Mouse (Mus musculus) bone marrow, adult 2 months (tissue): Measurements from ENCODE around the gene Rragd. TPM values are rescaled to one million over a fixed set of nuclear protein-coding genes. Genes with fewer than 3 reads are reported as not detected.
"Not testable (repeated sequence)": the region's sequence is repeated elsewhere in the genome, so short reads cannot be mapped to it uniquely, and the experiment has no call there.

Experiments
- H3K27ac ChIP-seq: fragments of 200-500 bp; 2 replicates; pipeline ENCODE4 v1.5.1; 2012; ENCODE audit warnings: low read depth, mild to moderate bottlenecking, control low read depth, inconsistent platforms, low read length; ENCODE audit not compliant: control insufficient read depth, poor library complexity, insufficient read depth
- H3K4me1 ChIP-seq: fragments of 200-500 bp; 2 replicates; pipeline ENCODE4 v1.6.1; 2011; ENCODE audit warnings: low read length; ENCODE audit not compliant: control insufficient read depth, insufficient read depth
- H3K4me3 ChIP-seq: fragments of 200-500 bp; replicated peaks from 2 replicates; pipeline ENCODE3; 2011; ENCODE audit warnings: mild to moderate bottlenecking, low read depth, low read length, control low read depth; ENCODE audit not compliant: control insufficient read depth
- CTCF ChIP-seq: fragments of 200-500 bp; IDR thresholded peaks from 2 replicates; pipeline ENCODE4 v1.5.1; 2011; ENCODE audit warnings: low read length, control low read depth; ENCODE audit not compliant: control insufficient read depth, insufficient read depth
- POLR2A ChIP-seq: fragments of 200-500 bp; IDR thresholded peaks from 2 replicates; pipeline ENCODE4 v1.6.1; 2011; ENCODE audit warnings: low read depth, mild to moderate bottlenecking, control low read depth, low read length, borderline replicate concordance; ENCODE audit not compliant: control insufficient read depth
- WGBS: fragments of 180-500 bp; shearing (Covaris S2); methylation state at CpG from one replicate; pipeline ENCODE4 v1.1.7; 2018; 5-methylcytosine and 5-hydroxymethylcytosine counted together
- polyA plus RNA-seq: library from polyadenylated mRNA; stranded (reverse); fragments of >200 nt; gene quantifications from 2 replicates; pipeline ENCODE4 v1.2.4, GENCODE M21; 2011; ENCODE audit warnings: low replicate concordance; ENCODE audit not compliant: missing spikeins, insufficient read depth, insufficient read length

The Rragd gene
- polyA plus RNA-seq, 1 experiment, result 7.8 TPM

- 73% methylated on average over 3 of the region's 3 CpGs for WGBS
- H3K27ac ChIP-seq, result no peak overlapping the region
- TF ChIP-seq POLR2A (no peak), CTCF (no peak)
- no peak overlapping the region for H3K4me3 ChIP-seq
- no peaks in the 10 kb centered on the region; the same call in 1 of the 2 replicates for H3K4me1 ChIP-seq
Measured at GRCm38 (mm10) chr4:32994168-32994567, 11.3 kb downstream of the Rragd start.

GRCm38 (mm10) chr4:32996083-32996482, 13.2 kb downstream of the Rragd start:
- Histone ChIP-seq H3K4me3 (no peak overlapping the region), H3K27ac (no peak overlapping the region), H3K4me1 (no peaks in the 10 kb centered on the region)
- TF ChIP-seq POLR2A, result no peak
- no peak for TF ChIP-seq CTCF
- 86% methylated on average over 5 of the region's 5 CpGs for WGBS

GRCm38 (mm10) chr4:32997571-32997970, 14.7 kb downstream of the Rragd start:
- Histone ChIP-seq H3K27ac (no peak overlapping the region), H3K4me3 (no peak overlapping the region), H3K4me1 (no peaks in the 10 kb centered on the region)
- WGBS, result 85% methylated on average over 5 of the region's 5 CpGs
- TF ChIP-seq CTCF (no peak), POLR2A (no peak)

- H3K4me1 ChIP-seq, result no peaks in the 10 kb centered on the region
- no peak overlapping the region for H3K4me3 ChIP-seq
- 86% methylated on average over 8 of the region's 8 CpGs for WGBS
- no peak overlapping the region for H3K27ac ChIP-seq
- no peak for TF ChIP-seq POLR2A
- no peak for TF ChIP-seq CTCF
Measured at GRCm38 (mm10) chr4:32998996-32999395, 16.2 kb downstream of the Rragd start.

GRCm38 (mm10) chr4:33002081-33002480, 19.2 kb downstream of the Rragd start:
- TF ChIP-seq CTCF, result no peak
- no peak for TF ChIP-seq POLR2A
- Histone ChIP-seq H3K4me1 (no peaks in the 10 kb centered on the region), H3K27ac (no peak overlapping the region), H3K4me3 (no peak overlapping the region)
- whole genome bisulfite sequencing, result 64% methylated on average over 3 of the region's 3 CpGs

- H3K4me1 ChIP-seq, H3K27ac ChIP-seq: not testable (repeated sequence)
Measured at GRCm38 (mm10) chr4:33005595-33006470, 23.0 kb downstream of the Rragd start.

GRCm38 (mm10) chr4:33006844-33007243, 24.0 kb downstream of the Rragd start:
- no peaks in the 10 kb centered on the region for H3K4me1 ChIP-seq
- no peak overlapping the region for H3K27ac ChIP-seq

More at GRCm38 (mm10) chr4:33005595-33006470, 23.0 kb downstream of the Rragd start:
- H3K4me3 ChIP-seq, result not testable (repeated sequence)
- 46% methylated on average over 10 of the region's 10 CpGs for WGBS

GRCm38 (mm10) chr4:33007443-33008217, 24.8 kb downstream of the Rragd start:
- no peak overlapping the region for H3K4me3 ChIP-seq
- no peak overlapping the region for H3K27ac ChIP-seq
- TF ChIP-seq POLR2A (no peak), CTCF (no peak)
- no peaks in the 10 kb centered on the region for H3K4me1 ChIP-seq
- 59% methylated on average over 9 of the region's 9 CpGs for WGBS

More at GRCm38 (mm10) chr4:33006844-33007243, 24.0 kb downstream of the Rragd start:
- TF ChIP-seq POLR2A (no peak), CTCF (no peak)
- 66% methylated on average over 11 of the region's 11 CpGs for WGBS
- no peak overlapping the region for H3K4me3 ChIP-seq
